Mouse (Mus musculus) ovary, postnatal 10 days (tissue): Measurements from ENCODE around the gene Slc43a2.

Experiments
- DNase-seq: peaks from one replicate; pipeline ENCODE4 v3.0.0; 2022; ENCODE audit warnings: low spot score

Slc43a2 gene

GRCm38 (mm10) chr11:75608776-75609175 is 77.3 kb downstream of the Slc43a2 start:
- DNase-seq = no peak

- DNase-seq = no peak
Measured at GRCm38 (mm10) chr11:75610021-75610420, 78.5 kb downstream of the Slc43a2 start.

- no peak for DNase-seq
Measured at GRCm38 (mm10) chr11:75614769-75615168, 83.3 kb downstream of the Slc43a2 start.

- DNase-seq = no peak
Measured at GRCm38 (mm10) chr11:75615556-75615955, 84.1 kb downstream of the Slc43a2 start.

GRCm38 (mm10) chr11:75619133-75619532 is 87.6 kb downstream of the Slc43a2 start:
- DNase-seq = no peak

GRCm38 (mm10) chr11:75620136-75620780 is 88.8 kb downstream of the Slc43a2 start:
- DNase-seq = no peak

GRCm38 (mm10) chr11:75621426-75621825 is 89.9 kb downstream of the Slc43a2 start:
- no peak for DNase-seq

- DNase-seq = no peak
Measured at GRCm38 (mm10) chr11:75622588-75623329, 91.3 kb downstream of the Slc43a2 start.

GRCm38 (mm10) chr11:75624102-75624554 is 92.6 kb downstream of the Slc43a2 start:
- DNase-seq = no peak

GRCm38 (mm10) chr11:75625820-75626219 is 94.3 kb downstream of the Slc43a2 start:
- no peak for DNase-seq
